Mouse (Mus musculus): ENCODE measurements around the gene Cx3cr1.

GRCm38 (mm10) chr9:120009226-120009841 lies 60.3 kb downstream of the Cx3cr1 start:
- TF ChIP-seq CTCF (IDR thresholded peaks at IDR 0.05) = no peak
- no peak for TF ChIP-seq POLR2A (IDR thresholded peaks at IDR 0.05; ENCODE audit: insufficient read depth, low read depth, low read length)
